Mouse (Mus musculus) MEL (cell line): ENCODE measurements around the gene Glt28d2. TPM values are rescaled to one million over a fixed set of nuclear protein-coding genes. Genes with fewer than 3 reads are reported as not detected.

Experiments used
- DNase-seq: peaks from one replicate; pipeline ENCODE4 v3.0.0; 2011; ENCODE audit warnings: low read depth, low spot score
- H3K27ac ChIP-seq: 2 replicates; pipeline ENCODE4 v1.5.1; 2012; ENCODE audit warnings: low read depth, mild to moderate bottlenecking, control low read depth, low read length, moderate library complexity; ENCODE audit not compliant: control insufficient read depth
- H3K27me3 ChIP-seq, 2 experiments: fragments of 150-350 bp in 1 of 2; sonication (generic) in 1 of 2; 2 replicates each; pipeline ENCODE4 v1.6.1; 2012; ENCODE audit warnings: low read length in 2 of 2, mild to moderate bottlenecking in 2 of 2, improper control_type of control experiment in 1 of 2, moderate library complexity in 1 of 2; ENCODE audit not compliant: insufficient read depth in 2 of 2, control insufficient read depth in 1 of 2
- H3K36me3 ChIP-seq, 2 experiments: 2 replicates each; pipeline ENCODE4 v1.6.1; 2012 to 2014; ENCODE audit warnings: low read length in 2 of 2, improper control_type of control experiment in 1 of 2, inconsistent platforms in 1 of 2, mild to moderate bottlenecking in 1 of 2; ENCODE audit not compliant: insufficient read depth in 2 of 2, control insufficient read depth in 1 of 2
- H3K4me1 ChIP-seq, 2 experiments: fragments of 150-350 bp in 1 of 2; sonication (generic) in 1 of 2; 2 replicates each; pipeline ENCODE4 v1.6.1; 2012; ENCODE audit warnings: low read length in 2 of 2, improper control_type of control experiment in 1 of 2, mild to moderate bottlenecking in 1 of 2; ENCODE audit not compliant: insufficient read depth in 2 of 2, control insufficient read depth in 1 of 2
- H3K4me3 ChIP-seq, 2 experiments: fragments of 150-350 bp in 1 of 2; sonication (generic) in 1 of 2; 2 replicates each; pipeline ENCODE4 v1.5.1; 2012; ENCODE audit warnings: low read depth in 2 of 2, low read length in 2 of 2, mild to moderate bottlenecking in 2 of 2, moderate library complexity in 2 of 2, control low read depth in 1 of 2, improper control_type of control experiment in 1 of 2; ENCODE audit not compliant: control insufficient read depth in 1 of 2, insufficient read depth in 1 of 2
- H3K79me2 ChIP-seq: 2 replicates; pipeline ENCODE4 v1.6.1; 2012; ENCODE audit warnings: mild to moderate bottlenecking, low read length, moderate library complexity; ENCODE audit not compliant: control insufficient read depth, poor library complexity, insufficient read depth
- H3K9ac ChIP-seq: 2 replicates; pipeline ENCODE4 v1.6.1; 2012; ENCODE audit warnings: low read depth, mild to moderate bottlenecking, control low read depth, low read length, moderate library complexity; ENCODE audit not compliant: control insufficient read depth, poor library complexity, severe bottlenecking
- H3K9me3 ChIP-seq: fragments of 150-350 bp; sonication (generic); replicated peaks from 2 replicates; pipeline ENCODE4 v1.6.1; 2012; ENCODE audit warnings: mild to moderate bottlenecking, low read length, improper control_type of control experiment, moderate library complexity; ENCODE audit not compliant: insufficient read depth
- GATA1 ChIP-seq: IDR thresholded peaks from 2 replicates; pipeline ENCODE4 v1.6.1; 2011; ENCODE audit warnings: low read depth, low read length, improper control_type of control experiment
- MAX ChIP-seq: IDR thresholded peaks from 2 replicates; pipeline ENCODE4 v1.6.1; 2011; ENCODE audit warnings: low read length, improper control_type of control experiment
- MXI1 ChIP-seq: IDR thresholded peaks from 2 replicates; pipeline ENCODE4 v1.6.1; 2011; ENCODE audit warnings: mild to moderate bottlenecking, low read depth, low read length, improper control_type of control experiment
- POLR2A ChIP-seq, 2 experiments: IDR thresholded peaks; 2 replicates each; pipeline ENCODE4 v1.6.1; 2011 to 2012; ENCODE audit warnings: low read length in 2 of 2, mild to moderate bottlenecking in 2 of 2, control low read depth in 1 of 2, improper control_type of control experiment in 1 of 2, low read depth in 1 of 2, moderate library complexity in 1 of 2; ENCODE audit not compliant: control insufficient read depth in 1 of 2, insufficient read depth in 1 of 2, poor library complexity in 1 of 2
- RAD21 ChIP-seq: IDR thresholded peaks from 2 replicates; pipeline ENCODE4 v1.6.1; 2011; ENCODE audit warnings: mild to moderate bottlenecking, low read depth, low read length, improper control_type of control experiment
- RCOR1 ChIP-seq: IDR thresholded peaks from 2 replicates; pipeline ENCODE4 v1.6.1; 2012; ENCODE audit warnings: low read depth, mild to moderate bottlenecking, inconsistent platforms, low read length, improper control_type of control experiment
- TAL1 ChIP-seq: IDR thresholded peaks from 2 replicates; pipeline ENCODE4 v1.6.1; 2012; ENCODE audit warnings: mild to moderate bottlenecking, inconsistent platforms, low read length, moderate library complexity, mixed read lengths
- ZC3H11A ChIP-seq: IDR thresholded peaks from 2 replicates; pipeline ENCODE4 v1.6.1; 2012; ENCODE audit warnings: low read depth, mild to moderate bottlenecking, inconsistent platforms, low read length, improper control_type of control experiment
- ZMIZ1 ChIP-seq: IDR thresholded peaks from 2 replicates; pipeline ENCODE4 v1.6.1; 2012; ENCODE audit warnings: low read depth, mild to moderate bottlenecking, inconsistent platforms, low read length, improper control_type of control experiment, moderate library complexity
- ZNF384 ChIP-seq: IDR thresholded peaks from 2 replicates; pipeline ENCODE4 v1.6.1; 2012; ENCODE audit warnings: low read depth, mild to moderate bottlenecking, inconsistent platforms, low read length, improper control_type of control experiment
- polyA plus RNA-seq, 2 experiments: library from polyadenylated mRNA; stranded (reverse) in 1 of 2; unstranded in 1 of 2; fragments of >175 nt in 1 of 2; fragments of >200 nt in 1 of 2; gene quantifications; 2 replicates each; pipeline versions ENCODE4 v1.2.1 to v1.2.4; 2012; ENCODE audit warnings: low replicate concordance in 2 of 2, low read depth in 1 of 2; ENCODE audit not compliant: insufficient read length in 2 of 2, insufficient read depth in 1 of 2, missing spikeins in 1 of 2
- total RNA-seq: library from RNA; depleted of rRNA; stranded (reverse); fragments of 300-350 nt; gene quantifications from 2 replicates; pipeline ENCODE4 v1.2.3, GENCODE M21; 2012

Glt28d2 gene
- total and polyA plus RNA-seq, 3 experiments, result not detected

GRCm38 (mm10) chr3:85859311-85859710, 28.0 kb downstream of the Glt28d2 start:
- H3K4me3 ChIP-seq, result no peak overlapping the region
- H3K9me3 ChIP-seq, result no peaks in the 10 kb centered on the region
- no peak overlapping the region for H3K9ac ChIP-seq
- TF ChIP-seq POLR2A (IDR thresholded peaks at IDR 0.05; ENCODE audit: control insufficient read depth in 1 of 2, insufficient read depth in 1 of 2, low read depth in 1 of 2, low read length in 2 of 2, poor library complexity in 1 of 2), result no peak
- no peak for TF ChIP-seq MXI1
- no peak for TF ChIP-seq RCOR1
- H3K27me3 ChIP-seq, result no peaks in the 10 kb centered on the region; a peak in 1 of 4 replicates
- no peaks in the 10 kb centered on the region; a peak in 1 of 4 replicates for H3K4me1 ChIP-seq
- no peak overlapping the region for H3K27ac ChIP-seq
- H3K36me3 ChIP-seq, result peaks cover 0 to 2% of the 10 kb centered on the region in 2 experiments; a peak in 2 of 4 replicates
- no peak for DNase-seq
- no peaks in the 10 kb centered on the region for H3K79me2 ChIP-seq

DNA sequence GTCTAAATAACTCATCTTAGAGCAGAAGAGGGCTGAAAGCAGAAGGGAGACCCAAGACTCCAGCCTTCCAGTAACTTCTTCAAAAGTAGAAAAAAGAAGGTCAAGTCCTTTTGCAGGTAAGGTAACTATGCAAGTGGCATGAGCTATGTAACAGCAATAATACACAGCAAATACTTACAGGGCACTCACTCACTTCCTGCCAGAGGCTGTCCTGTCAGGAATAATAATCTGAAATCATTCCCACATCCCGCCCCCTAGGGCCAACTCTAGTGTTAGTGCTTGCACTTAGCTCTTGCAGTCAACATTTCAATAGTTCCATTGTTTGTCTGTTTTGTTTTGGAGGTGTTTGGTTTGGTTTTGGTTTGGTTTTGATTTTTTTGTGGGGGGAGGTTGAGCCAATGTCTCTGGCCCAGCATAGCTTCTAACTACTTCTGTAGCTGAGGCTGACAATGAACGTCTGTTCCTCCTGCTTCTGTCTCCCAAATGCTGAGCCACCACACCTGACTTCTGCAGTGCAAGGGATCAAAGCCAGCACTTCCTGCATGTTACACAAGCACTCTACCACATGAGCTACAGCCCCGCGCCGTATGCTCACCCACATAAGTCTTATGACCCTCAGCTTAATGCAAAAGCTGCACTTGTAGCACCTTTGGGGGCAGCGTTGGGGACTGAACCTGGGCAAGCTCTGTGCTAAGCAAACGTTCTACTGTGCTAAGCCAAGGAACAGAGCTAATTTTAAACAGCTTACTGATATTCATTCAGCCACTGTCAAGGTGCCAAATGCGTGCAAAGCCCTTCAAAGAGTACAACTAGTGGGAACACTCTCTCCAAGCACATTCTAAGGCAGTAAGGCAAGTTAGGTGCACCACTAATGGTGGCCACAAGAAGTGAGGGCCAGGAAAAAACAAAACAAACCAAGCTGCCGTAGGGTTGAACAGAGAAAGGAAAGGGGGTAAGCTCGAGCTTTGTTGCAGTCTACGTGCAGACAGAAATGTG, 28.9 kb downstream of the Glt28d2 start:
- no peak overlapping the region for H3K4me3 ChIP-seq

DNA sequence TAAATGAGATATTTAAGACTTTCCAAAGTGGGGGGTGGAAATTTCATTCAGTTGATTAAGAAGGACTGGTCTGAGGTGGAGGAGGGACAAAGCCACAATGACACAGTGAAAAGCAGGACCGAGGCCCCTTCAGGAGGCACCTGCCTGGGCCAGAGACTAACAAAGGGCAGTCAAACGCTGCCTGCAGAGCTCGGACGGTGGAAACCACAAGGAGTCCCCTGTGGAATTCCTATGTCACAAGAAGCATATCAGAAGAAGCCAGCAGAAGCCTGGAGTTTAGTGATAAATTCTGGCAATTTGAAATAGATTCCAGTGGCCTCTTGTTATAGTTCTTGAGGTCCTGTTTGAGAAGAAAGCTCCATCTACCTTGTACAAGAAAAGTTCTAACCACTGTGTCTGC, 30.2 kb downstream of the Glt28d2 start:
- Histone ChIP-seq H3K9me3 (no peaks in the 10 kb centered on the region), H3K4me1 (no peaks in the 10 kb centered on the region; a peak in 1 of 4 replicates), H3K4me3 (no peak overlapping the region), H3K27ac (no peak overlapping the region), H3K36me3 (peaks cover 0 to 2% of the 10 kb centered on the region in 2 experiments; a peak in 2 of 4 replicates), H3K79me2 (no peaks in the 10 kb centered on the region), H3K27me3 (no peaks in the 10 kb centered on the region; a peak in 1 of 4 replicates), H3K9ac (no peak overlapping the region)
- TF ChIP-seq RAD21 (no peak), ZNF384 (no peak), MAX (no peak), MXI1 (no peak), GATA1 (no peak), POLR2A (IDR thresholded peaks at IDR 0.05; ENCODE audit: control insufficient read depth in 1 of 2, insufficient read depth in 1 of 2, low read depth in 1 of 2, low read length in 2 of 2, poor library complexity in 1 of 2) (no peak), ZMIZ1 (no peak), TAL1 (no peak), ZC3H11A (no peak)
- no peak for DNase-seq

More for the DNA sequence above, 28.9 kb downstream of the Glt28d2 start:
- TF ChIP-seq ZMIZ1, result no peak
- TF ChIP-seq, all 39 proteins: peak for 0
- Histone ChIP-seq H3K9me3 (no peaks in the 10 kb centered on the region), H3K36me3 (peaks cover 0 to 2% of the 10 kb centered on the region in 2 experiments; a peak in 2 of 4 replicates), H3K9ac (no peak overlapping the region), H3K27ac (no peak overlapping the region), H3K79me2 (no peaks in the 10 kb centered on the region), H3K27me3 (no peaks in the 10 kb centered on the region; a peak in 1 of 4 replicates), H3K4me1 (no peaks in the 10 kb centered on the region; a peak in 1 of 4 replicates)
- DNase-seq, result no peak
